In the genomic region with DNA sequence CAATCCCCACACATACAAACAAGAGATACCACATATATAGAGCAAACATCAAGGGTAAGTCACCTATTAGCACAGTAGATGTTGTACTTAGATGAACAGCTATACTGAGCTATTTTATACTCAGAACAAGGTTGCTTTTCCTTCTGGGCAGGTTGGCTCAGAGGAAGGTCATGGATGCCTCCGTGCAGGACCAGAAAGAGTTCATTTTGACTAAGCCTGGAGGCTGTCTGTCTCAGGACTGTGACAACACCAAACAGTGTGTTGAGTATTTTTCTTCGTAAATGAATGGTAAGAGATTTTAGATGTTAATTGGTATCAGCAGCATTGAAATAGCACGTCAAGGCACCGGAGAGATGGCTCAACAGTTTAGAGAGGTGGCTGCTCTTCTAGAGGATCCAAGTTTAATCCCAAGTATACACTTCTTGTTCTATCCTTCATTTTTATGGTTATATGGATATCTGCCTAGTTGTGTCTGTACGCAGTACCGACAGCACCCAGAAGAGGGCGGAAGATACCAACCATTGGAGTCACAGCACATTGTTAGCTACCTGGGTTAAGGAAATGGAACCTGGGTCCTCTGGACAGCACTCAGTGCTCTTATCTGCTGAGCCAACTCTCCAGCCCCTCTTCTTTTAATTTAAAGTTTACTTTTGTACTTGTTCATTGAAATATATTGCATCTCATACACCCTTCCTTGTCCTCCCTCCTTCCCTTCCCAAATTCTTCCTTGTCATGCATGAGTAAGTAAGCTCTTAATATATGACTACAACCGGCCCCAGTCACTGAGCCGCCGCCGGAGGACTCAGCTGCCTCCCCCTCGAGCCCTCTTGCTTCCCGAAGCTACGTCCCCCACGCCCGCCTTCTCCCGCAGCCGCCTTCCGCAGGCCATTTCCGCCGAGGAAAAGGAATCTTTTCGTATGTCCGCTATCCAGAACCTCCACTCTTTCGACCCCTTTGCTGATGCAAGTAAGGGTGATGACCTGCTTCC, we compare ENCODE assay signal across 8 mouse cellular contexts. TPM values are rescaled to one million over a fixed set of nuclear protein-coding genes. Genes with fewer than 3 reads are reported as not detected.
DNase-seq lines count a peak whose midpoint lies in the region; ATAC-seq and TF ChIP-seq lines count a peak whose summit lies in the region.

No protein-coding gene starts in this region.

- H3K9me3 ChIP-seq in megakaryocyte, embryonic 14.5 days: peaks cover 7% of the 10 kb centered on the region; the same call in 1 of the 2 replicates

- no peaks in the 10 kb centered on the region for H3K36me3 ChIP-seq in megakaryocyte, embryonic 14.5 days (replicated peaks; ENCODE audit: low read length)

- no peak overlapping the region for H3K27ac ChIP-seq in cortical plate, adult 2 months (ENCODE audit: insufficient read depth, low read length)

- peak; percentile 38 for DNase-seq in gastrocnemius, postnatal 25 days
- DNase-seq in left cerebral cortex, adult 9 months (ENCODE audit: low spot score in 2 of 2): peak; percentile 42 to 96
- peak; percentile 91 to 92 for DNase-seq in right cerebral cortex, postnatal 10 days (ENCODE audit: low spot score in 2 of 2)
- DNase-seq in urinary bladder, postnatal 25 days (ENCODE audit: low spot score): peak; percentile 85

- ATAC-seq in activated CD4-positive, CD25-positive, alpha-beta regulatory T cell, adult 4 months: peak; percentile 73
- peak; percentile 68 for ATAC-seq in inflammation-experienced regulatory T-cells, adult 6 months

- H3K27me3 ChIP-seq in megakaryocyte, embryonic 14.5 days (replicated peaks): peaks cover 2% of the 10 kb centered on the region

- no peaks in the 10 kb centered on the region for H3K4me1 ChIP-seq in cortical plate, adult 2 months (ENCODE audit: control insufficient read depth, insufficient read depth, low read length)
- H3K4me1 ChIP-seq in megakaryocyte, embryonic 14.5 days: peaks cover 6% of the 10 kb centered on the region; the same call in 1 of the 2 replicates

- peak overlapping the region; percentile 42 for H3K4me3 ChIP-seq in cortical plate, adult 2 months (ENCODE audit: insufficient read depth, low read length)
- H3K4me3 ChIP-seq in megakaryocyte, embryonic 14.5 days (replicated peaks): peak overlapping the region; percentile 90

- peak; percentile 91 for TF ChIP-seq CTCF in cortical plate, adult 2 months (IDR thresholded peaks at IDR 0.05; ENCODE audit: extremely low read depth, insufficient read depth, low read length)

- TF ChIP-seq POLR2A in cortical plate, adult 2 months (IDR thresholded peaks at IDR 0.05; ENCODE audit: extremely low read depth, insufficient read depth, low read length): no peak

RNA-seq across cellular contexts. Expression of a gene that starts 57.7 kb away (rescaled TPM):
- 10 to 100 TPM; 25.0 to 27.7 TPM for polyA plus RNA-seq in activated CD4-positive, CD25-positive, alpha-beta regulatory T cell, adult 4 months (2017; shearing (Covaris generic))
- polyA plus RNA-seq in cortical plate, adult 2 months (2012; rRNA removed): 8.5 and 9.7 TPM in 2 replicates
- under 1 TPM; 0.67 to 0.80 TPM for total RNA-seq in gastrocnemius, postnatal 25 days (2021)
- polyA plus RNA-seq in inflammation-experienced regulatory T-cells, adult 6 months (2017; shearing (Covaris generic)): 10 to 100 TPM; 25.8 to 43.5 (median 31.1) TPM
- not detected in 2 replicates for polyA plus RNA-seq in megakaryocyte, embryonic 14.5 days (2012; ENCODE audit: insufficient read depth, low replicate concordance)

Comparison
In these comparisons a context has a peak if more than half of its experiments do, and no peak if none do; other contexts are left out.
1. DNase-seq: peak in every context shown above with its lines; median percentile 92 in right cerebral cortex, postnatal 10 days; 85 in urinary bladder, postnatal 25 days; 69 in left cerebral cortex, adult 9 months; 38 in gastrocnemius, postnatal 25 days.